Mouse (Mus musculus) skeletal muscle tissue, adult 2 months (tissue): ENCODE data around the gene Snph.
"Not testable (repeated sequence)": the region's sequence is repeated elsewhere in the genome, so short reads cannot be mapped to it uniquely, and the experiment has no call there.

Experiments
- DNase-seq: peaks from one replicate; pipeline ENCODE4 v3.0.0-alpha.2; 2012; ENCODE audit warnings: low read depth, low spot score

The Snph gene

DNA sequence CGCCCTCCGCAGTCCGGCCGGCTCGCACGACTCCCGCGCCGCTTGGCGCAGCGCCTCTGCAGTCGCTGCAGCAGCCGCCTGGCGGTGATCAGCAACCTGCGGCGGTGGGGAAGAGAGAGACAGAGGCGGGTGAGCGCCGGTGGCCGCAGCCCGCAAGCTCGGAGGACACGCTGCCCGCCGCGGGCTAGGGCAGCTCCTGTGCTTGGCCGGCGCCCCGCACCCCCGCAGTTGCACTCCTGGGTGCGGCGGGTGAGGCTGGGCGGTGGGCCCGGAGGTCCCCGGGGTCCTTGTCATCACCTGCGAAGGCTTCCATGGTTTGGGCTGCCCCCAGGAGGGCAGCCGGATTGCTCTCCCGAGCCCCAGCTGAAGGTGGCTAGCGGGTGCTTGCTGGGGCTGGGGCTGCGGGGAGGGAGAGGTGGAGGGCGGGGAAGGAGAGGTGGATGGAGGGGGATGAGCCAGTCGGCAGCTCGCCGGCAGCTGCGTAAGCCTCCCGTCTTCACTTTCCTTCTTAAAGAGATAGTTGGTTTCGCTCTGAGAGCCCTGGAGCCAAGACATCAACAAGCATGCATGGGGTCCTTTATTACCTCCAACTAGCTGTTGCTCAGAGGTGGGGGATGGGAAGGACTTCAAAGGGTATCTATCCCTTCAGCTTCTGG is at the start of gene Snph:
Snph (minus strand) TSS at position 435 of the 656 bp plus-strand sequence.
- no peak for DNase-seq

DNA sequence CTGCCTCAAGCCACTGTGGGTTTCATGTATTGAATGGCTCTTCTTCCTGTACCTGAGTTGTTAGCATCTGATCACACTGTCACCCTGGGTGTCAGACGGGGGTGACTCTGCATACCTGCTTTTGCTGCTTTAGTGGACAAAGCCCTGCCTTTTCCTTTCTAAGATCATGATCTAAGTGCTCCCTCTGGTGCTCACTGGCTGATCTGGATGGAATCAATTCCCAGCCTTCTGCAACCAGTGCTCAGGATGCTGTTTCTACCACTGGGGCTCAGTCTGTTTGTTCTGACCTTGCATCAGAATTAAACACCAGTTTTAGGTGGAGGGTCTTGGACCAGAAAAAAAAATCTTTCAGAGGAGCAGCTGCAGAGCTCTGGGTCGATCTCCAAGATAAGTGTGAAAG is 43.8 kb upstream of the Snph start:
- DNase-seq, result no peak

DNA sequence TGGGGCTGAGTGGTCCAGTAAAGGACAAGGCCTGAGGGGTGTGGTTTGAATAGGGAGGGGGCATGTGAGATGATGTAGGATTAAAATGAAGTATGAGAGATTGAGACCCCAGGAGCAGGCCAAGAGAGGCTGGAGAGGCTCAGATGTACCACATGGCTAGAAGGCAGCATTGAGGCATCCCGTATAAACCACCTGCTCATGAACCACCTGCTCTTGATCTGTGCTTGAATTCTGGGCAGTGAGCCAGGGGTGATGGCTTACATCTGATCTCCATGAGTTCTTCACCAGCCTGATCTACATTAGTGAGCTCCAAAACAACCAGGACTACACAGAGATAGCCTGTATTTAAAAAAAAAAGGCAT is 38.6 kb upstream of the Snph start:
- DNase-seq, result no peak

DNA sequence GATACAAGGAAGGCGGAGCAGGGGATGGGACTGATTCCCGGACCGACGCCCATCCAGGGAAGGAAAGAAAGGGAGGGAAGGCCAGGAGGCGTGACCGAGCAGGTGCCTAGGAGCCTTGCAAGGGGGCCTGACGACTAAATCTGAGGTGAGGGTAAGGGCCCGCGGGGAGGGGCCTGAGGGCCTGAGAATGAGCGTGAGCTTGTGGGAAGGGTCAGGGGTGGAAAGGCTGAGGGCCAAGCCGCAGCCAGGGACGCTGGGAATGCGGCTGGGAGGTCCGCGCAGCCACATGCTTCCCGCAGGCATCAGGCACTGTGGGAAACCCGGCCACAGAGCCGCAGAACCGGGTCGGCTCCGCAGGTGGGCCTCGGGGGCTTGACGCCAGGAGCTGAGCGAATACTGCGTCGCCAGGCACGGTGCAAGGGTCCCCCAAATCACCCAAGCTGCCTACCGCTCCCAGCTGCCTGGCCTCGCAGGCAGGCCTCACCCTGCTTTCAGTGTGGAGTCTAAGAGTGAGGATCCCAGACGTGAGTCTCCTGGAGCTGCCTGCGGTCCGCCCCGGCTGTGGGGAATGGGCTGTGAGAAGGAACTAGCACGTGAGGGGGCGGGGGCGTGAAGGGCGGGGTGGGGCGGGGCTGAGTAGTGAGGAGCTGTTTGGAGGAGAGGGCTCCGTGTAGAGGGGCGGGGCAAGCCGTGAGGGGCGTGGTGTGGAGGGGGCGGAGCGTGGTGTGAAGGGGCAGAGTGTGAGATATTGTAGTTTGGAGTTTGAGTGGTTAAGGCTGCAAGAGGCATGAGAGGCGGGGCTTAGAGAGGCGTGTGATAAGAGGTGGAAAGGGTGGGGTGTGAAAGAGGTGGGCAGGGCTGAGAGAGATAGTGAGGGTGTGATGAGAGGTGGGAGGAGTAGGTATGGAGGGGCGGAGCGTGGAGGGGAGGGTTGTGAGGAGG is 37.9 kb upstream of the Snph start:
- DNase-seq, result no peak

DNA sequence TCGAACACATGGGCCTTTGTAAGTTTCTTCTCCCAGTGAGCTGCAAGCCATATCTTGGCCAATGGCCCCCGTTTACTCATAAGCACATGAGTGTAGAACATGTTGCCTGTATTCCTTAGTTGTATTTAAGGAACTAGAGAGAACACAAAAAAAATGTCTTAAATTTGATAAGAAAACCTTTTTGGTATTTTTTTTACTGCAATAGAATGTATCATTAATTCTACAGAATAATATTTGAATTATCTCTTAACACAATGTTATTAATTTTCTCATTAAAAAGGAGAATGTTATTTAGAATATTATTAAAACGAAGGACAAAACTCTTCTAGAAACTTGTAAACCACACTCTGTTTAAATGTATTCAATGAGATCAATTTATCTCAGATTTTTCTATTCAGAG is 36.0 kb upstream of the Snph start, which contains the start of gene Rad21l:
Rad21l (minus strand) TSS at position 101 of the 400 bp plus-strand sequence.
- DNase-seq, result no peak

DNA sequence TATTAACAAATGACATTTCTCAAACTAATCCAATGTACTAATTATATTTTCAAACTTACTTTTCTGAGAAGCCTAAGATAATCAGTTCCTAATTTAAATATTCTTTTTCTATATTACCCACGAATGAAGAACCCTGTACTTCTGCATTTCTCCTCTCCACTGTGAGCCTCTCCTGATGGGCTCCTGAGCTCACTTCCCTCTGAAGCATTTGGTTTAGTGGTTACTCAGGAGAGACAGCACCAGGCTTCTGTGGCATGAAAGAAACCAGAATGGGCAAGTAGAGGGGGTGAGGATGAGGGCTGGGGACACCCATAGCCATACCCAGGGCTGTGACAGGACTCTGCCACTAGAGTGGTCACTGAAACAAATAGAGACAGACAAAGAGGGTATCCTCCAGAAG is 19.7 kb upstream of the Snph start:
- DNase-seq, result no peak

DNA sequence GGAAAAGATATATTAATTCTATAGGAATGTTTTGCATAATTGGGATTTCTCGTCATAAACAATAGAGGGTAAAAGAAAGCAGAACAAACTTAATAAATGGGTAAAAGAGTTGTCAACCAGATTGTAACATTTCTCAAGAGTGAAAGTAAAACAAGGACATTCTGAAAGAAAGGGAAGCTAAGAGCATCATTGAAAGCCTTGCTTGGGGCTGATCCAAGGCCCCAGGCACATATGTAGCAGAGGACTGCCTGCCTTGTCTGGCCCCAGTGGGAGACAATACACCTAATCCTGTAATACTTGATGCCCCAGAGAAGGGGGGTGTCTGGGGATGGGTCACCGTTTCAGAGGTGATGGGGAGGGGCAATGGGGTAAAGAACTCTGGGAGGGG is 3.6 kb upstream of the Snph start:
- DNase-seq, result no peak

DNA sequence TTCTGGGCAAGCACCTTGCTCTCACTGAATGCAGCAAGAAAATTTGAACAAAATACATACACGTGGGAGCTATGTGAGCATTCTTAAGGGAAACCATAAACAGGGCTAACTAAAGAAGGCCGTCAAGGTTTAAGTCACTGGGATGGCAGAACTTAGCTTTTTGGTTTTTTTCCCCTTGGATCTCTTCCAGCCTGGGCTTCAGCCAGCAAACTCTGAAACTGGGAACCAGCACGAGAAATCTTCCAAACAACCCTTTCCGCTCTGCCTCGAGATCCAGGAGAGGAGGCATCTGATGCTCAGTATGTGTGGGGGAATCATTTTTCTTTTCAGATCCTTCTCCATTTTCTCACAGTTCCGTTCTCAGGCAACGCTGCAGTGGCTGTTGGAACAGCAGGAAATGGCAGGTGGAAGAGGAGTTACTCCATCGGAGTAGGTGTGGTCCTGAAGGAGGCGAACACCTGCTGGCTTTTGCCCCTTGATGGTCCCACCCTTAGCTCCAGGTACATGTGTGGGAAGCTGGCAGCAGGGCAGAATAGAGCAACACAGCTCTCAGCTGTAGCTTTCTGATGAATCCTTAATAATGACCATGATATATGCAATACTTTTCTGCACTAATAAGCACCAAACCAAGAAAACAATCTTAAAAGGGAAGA is 3.1 kb upstream of the Snph start:
- no peak for DNase-seq

DNA sequence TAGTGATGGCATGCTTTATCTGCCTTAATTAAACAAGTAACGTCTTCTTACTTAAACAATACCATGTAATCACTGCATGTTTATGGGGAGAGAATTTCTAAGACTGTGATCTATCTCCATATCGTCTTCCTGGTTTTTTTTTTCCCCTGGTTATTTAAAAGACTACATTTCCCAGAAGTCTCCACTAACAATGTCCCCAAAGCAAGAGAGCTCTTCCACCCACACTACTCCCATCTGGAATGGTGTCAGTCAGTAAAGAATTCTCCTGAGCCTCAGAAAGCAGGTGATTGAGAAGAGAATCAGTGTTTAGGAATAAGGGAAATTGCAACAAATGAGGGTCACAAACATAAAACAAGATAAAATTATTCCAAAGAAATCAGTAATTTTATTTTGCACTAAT is 2.5 kb upstream of the Snph start:
- no peak for DNase-seq

DNA sequence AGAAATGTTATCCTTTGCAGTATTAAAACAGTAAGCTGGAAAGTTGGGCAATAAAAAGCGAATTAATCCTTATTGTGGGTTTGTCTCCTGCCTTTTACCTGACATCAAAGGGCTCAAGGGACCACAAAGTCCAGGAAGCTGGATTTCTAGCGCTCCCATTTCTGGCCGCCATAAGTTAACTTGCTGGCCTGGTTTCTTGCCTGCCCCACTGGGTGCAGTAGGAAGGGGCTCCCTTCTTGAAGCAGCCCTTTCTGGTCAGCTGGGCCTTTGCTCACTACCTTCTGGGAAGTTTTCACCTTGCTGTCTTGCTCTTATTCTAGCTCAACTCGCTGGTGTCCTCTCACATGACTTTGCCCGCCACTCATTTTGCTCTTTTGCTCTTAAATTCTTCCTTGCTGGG is 589 bp upstream of the Snph start:
- no peak for DNase-seq

DNA sequence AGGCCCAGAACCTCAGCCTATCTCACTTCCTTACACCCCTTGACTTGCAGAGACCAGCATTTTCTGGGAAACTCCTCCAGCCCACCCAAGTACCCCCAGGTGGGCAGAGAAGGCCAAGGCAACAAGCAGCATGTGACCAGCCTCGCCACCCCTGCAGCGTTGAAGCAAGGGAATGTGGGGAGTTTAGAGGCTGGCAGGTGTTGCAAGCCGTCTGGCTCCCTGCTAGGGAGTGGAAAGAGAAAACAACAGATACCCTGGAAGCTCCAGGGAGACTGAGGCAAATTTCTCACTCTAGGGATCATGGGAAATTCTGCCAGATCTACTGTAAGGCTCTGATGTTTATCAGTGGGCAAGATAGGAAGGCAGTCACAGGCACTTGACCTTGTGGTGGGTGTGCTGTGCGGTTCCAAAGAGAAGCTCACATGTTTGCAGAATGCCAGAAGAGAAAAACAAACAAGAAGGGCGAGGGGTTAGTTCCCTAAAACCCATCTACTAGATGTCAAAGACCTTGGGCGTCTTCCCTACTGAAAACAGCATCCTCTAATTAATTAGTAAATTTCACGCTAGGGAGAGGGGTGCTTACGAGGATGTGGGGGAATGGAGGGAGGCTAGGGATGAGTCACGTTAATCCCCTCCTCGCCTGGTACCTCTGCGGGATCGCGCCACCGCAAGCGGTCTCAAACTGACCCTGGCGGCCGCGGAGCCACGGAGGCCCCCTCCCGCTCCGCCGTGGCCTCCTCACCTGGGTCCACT is 811 bp downstream of the Snph start:
- no peak for DNase-seq

DNA sequence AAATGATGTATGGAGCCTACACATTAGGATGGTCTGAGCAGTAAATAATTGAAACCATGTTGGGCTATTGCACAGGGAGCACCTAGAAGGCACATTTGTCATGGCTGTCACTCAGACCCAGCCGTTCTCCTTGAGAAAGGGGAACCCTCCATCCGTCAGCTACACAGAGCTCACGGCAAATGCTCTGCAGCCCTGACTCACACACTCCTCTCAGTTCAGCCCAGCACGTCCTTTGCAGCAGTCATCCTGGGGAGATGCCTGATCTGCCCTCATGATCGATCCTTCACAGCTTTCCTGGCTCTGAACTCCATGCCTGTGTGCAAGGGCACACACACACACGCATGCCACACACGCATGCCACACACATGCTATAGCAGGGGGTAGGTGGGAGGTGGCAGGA is 3.1 kb downstream of the Snph start:
- no peak for DNase-seq

DNA sequence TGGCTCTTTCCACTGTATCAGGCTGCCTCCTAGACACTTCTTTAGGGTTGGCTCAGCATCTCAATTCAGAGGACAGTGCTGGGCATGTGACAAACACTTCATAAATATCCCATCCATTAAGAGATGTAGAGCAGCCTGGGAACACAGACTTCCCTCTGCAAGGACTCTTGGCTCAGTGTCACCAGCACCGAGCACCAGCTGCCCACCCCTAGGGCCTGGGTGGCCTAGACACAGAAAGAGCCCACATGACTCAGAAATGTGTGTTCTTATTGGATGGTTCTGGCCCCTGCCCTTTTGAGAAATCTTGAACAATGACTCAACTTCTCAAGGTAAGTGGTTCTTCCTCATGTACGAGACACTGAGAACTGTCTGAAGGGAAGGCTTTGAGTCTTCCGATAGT is 4.4 kb downstream of the Snph start:
- no peak for DNase-seq

DNA sequence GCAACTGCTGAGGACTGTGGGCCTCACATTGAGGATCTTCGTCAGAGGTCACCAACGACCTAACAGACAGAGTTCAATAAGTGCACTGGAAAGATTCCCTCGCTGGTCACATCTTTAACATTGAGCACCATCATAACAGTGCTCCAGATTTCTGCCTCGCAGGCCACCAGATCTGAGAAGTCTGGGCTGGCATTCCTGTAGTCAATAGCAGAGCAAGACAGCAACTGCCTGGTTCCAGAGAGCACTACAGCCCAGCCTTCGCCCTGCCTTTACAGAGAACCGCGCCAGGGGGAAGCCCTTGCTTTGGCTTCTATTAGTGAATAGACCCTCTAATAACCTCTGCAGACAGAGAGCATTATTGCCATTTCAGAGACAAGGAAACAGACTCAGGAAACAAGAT is 6.1 kb downstream of the Snph start:
- no peak for DNase-seq

DNA sequence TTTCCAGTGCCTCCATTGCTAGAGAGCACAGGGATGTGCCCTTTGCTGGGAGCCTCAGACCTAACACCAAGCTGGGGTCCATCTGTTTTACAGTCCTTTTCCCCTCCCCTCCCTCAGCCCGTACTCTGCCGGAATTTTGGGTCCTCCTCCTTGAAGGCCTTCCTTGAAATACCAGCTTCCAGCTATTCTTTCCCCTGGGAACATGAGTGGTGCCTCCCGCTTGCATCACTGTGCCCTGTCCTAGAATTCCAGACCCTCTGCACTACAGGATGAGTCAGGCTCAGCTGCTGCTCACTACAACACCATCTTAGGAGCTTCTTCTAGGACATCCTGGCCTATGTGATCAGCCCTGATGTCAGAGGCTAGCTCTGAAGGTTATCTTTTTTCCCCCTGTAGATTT is 8.6 kb downstream of the Snph start:
- DNase-seq, result no peak

DNA sequence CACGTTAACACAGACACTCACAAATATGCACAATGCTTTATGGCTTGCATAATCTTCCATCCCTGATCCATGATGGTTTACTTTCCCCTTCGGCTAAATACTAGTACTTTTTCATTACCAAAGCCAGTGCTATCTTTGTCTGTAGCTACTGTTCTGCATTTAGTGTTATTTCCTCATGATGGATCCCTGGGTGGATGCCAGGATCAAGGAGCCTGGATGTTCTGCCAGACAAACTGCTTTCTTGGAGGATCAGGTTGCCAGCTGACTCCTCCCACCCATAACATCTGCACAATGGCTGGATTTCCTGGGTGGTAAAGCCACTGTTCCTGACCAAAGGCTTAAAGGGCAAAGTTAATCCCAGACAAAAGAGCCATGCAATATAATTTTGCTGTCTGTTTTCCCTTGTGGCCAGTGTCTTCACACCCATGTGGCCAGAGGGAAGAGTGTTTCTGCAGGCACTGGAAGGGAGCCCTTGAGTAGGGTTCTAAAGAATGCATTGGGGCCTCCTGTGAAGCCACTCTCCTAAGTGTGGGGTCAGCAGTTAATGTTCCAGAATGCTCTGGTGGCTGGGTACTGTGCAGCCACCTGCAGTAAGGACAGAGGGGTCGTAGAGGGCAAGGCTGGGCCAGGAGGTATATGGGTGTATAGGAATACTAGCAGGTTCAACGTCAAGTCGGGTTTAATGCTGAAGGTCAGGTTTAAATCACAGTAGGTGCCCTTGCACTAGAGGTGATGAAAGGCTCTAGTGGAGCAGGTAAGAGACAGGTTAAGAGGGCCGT is 15.7 kb downstream of the Snph start:
- DNase-seq, result no peak

DNA sequence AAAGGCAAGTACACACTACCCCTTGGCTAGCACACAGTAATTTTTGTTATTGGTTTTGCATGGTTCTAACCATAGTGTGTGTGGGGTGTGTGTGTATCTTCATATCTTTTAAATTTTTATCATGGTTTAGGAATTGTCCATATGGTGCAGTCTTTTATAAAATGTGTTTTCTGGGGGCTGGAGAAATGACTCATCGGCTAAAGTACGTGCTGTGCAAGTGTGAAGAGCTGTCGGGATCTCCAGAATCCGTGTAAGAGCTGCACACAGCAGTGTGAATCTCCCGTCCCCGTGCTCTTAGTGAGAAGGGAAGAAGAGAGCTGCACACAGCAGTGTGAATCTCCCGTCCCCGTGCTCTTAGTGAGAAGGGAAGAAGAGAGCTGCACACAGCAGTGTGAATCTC is 16.6 kb downstream of the Snph start:
- not testable (repeated sequence) for DNase-seq

DNA sequence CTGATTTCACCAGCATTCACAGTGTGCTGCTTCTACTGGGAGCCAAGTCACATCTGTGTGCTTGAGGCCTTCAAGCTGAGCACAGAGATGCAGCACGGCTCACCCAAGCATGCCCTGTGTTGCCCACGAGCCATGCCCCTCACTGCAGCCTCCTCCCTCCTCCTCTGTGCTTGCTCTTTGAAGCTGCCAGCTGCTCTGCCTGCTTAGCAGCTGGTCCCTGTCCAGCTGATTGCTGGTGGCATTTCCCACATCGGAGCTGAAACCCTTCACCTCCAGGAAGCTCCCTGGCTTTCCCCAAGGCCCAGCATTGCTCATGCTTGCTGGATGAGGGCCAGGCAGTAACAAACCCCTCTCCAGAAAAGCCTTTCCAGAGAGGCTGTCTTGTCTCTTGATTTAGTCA is 22.4 kb downstream of the Snph start:
- no peak for DNase-seq

DNA sequence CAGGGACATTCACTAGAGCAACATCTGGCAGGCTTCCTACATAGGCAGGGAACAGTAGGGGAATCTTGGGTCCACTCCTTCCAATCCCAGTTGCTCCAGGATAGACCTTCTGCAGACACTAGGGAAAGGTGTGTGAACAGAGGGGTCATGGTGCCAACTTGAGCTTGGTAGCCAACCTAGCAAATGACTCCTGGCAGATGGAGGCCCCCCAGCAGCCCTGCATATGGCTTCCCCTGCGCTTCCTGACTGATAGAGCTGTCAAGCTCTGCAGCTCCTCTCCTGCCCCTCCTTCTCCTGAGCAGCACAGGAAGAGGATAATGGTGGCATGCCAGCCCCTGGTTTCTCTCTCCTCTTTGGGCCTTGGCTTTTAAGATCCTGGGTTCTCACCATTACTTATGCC is 24.0 kb downstream of the Snph start:
- DNase-seq, result no peak

DNA sequence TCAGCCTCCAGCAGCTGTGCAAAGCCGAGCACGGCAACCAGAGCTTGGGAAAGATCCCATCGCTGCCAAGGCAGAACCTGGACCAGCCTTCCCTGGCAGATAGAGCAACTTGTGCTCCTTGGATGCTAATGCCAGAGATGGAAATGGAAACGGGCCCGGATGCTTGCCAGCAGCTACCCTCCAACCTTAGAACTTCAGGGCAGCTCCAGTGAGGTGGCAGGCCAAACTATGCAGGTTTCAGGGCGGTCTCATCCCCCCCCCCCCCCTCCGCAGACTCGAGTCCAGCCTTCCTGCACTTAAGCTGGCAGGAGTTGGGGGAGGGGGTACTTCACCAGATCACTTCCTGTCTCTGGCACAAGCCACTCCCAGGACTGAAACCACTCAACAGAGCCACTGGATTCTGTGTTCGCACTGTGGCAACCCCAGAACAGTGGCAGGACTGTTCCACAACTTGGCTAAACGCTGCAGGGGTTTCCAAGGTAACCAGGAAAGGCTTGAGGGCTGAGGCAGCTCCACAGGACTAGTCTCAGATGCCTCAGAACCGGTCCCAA is 26.9 kb downstream of the Snph start:
- no peak for DNase-seq

DNA sequence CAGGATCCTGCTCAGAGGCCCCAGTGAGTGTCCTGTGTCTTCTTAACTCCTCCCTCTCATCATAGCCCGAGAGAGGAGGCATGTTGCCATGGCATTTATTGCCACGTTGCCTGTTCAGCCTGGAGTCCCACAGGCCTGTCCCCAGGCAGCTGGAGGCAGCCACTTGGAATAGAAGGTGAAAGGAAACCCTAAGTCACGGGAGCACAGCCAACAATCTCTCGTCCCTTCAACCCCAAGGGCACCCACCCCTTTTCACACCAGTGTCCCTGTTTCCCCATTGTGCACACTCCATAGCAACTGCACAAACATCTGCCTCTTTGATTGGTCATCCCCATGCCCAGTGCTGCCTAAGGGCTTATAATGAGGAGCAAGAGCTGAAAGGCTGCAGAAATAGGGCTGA is 28.8 kb downstream of the Snph start:
- no peak for DNase-seq
